Mouse (Mus musculus): ENCODE measurements around the gene Hmga1. TPM values are rescaled to one million over a fixed set of nuclear protein-coding genes. Genes with fewer than 3 reads are reported as not detected.

Gene Hmga1
- total and polyA plus RNA-seq, 2 experiments, result 5.7 to 21.4 TPM

DNA sequence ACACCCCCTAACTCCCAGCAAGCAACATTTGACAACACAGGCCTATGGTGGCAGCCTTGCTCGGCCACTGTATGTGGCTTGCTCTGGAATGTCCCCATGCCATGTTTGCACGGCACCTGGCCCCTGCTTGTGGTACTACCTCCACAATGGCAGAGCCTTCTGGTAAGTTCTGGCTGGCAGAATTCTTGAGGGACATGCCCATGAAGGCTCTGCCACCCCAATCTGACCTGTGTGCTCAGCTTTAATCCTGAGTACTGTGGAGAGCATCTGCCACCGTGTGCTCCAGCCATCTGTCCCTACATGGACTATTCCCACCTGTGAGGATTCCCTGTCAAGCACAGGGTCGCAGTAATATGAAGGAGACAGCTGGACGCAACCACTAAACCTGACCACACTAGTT, 44.6 kb downstream of the Hmga1 start:
- H3K27ac ChIP-seq (replicated peaks; ENCODE audit: insufficient read depth, low read depth, low read length), result no peak overlapping the region
- peaks cover 51% of the 10 kb centered on the region for H3K79me2 ChIP-seq (ENCODE audit: control insufficient read depth, insufficient read depth, low read length)
- H3K4me1 ChIP-seq (ENCODE audit: control insufficient read depth, insufficient read depth, low read length), result no peaks in the 10 kb centered on the region
- no peak overlapping the region for H3K4me3 ChIP-seq (ENCODE audit: insufficient read depth, low read depth, low read length)
- no peak overlapping the region for H3K9ac ChIP-seq (ENCODE audit: low read depth, low read length)
- no peaks in the 10 kb centered on the region for H3K27me3 ChIP-seq (ENCODE audit: control insufficient read depth, insufficient read depth, low read length)
- TF ChIP-seq POLR2A (IDR thresholded peaks at IDR 0.05; ENCODE audit: extremely low read depth, insufficient read depth, low read length) (no peak), CTCF (IDR thresholded peaks at IDR 0.05; ENCODE audit: low read depth, low read length) (no peak)
- 71% methylated on average over 5 of the region's 5 CpGs for WGBS
- H3K36me3 ChIP-seq (ENCODE audit: control insufficient read depth, insufficient read depth, low read length), result no peaks in the 10 kb centered on the region
- no peak for DNase-seq (ENCODE audit: extremely low read depth, low read depth, low spot score)

DNA sequence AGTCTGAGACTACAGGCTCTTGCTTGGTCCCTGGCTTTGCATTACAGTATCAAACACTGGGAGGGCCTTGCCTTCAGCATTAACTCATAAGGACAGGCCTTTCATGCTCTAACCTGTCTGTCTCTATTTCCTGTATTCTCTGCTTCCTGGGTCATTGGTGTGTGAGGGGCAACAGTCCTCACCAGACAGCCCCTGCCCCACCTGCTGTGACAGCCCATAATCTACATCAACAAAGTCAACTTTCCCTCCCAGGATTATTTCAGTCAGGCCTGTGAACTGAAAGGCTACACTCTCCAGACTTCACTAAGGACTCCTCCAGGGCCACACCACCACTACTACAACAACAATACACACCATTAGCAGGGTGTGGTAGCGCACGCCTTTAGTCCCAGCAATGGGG, 46.7 kb downstream of the Hmga1 start:
- H3K27me3 ChIP-seq (ENCODE audit: control insufficient read depth, insufficient read depth, low read length), result no peaks in the 10 kb centered on the region
- TF ChIP-seq POLR2A (IDR thresholded peaks at IDR 0.05; ENCODE audit: extremely low read depth, insufficient read depth, low read length) (no peak), CTCF (IDR thresholded peaks at IDR 0.05; ENCODE audit: low read depth, low read length) (no peak)
- H3K9ac ChIP-seq (ENCODE audit: low read depth, low read length), result no peak overlapping the region

DNA sequence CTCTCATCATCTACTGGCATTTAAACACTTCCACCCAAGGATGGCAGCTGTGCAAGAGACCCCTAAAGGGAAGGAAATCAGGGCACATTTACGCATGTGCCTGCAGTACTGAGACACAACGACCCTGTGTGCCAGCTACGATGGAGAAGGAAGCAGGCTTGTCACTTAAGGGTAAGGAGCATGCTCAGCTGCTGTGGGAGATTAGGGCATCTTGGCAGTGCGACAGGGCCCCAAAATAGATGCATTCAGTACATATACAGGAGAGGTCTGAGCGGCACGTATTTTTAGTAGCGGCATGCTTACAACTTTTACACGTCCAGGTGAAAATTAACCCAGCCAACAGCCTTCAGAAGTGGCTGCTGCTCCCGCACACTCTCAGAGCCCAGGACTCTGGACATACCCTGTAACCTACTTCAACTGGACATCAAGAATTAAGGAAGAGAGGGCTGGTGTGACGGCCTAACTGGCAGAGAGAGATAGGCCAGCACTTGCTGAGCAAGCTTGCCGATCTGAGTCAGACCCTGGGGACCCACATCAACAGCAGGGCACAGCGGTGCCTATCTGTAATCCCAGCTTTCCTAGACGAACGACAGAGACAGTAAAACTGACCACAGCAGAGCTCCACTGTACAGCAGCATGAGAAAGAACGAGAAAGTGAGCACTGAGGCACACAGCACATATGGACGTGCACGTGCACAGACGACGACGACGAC, 47.4 kb downstream of the Hmga1 start:
- H3K27ac ChIP-seq (replicated peaks; ENCODE audit: insufficient read depth, low read depth, low read length), result no peak overlapping the region
- H3K4me1 ChIP-seq (ENCODE audit: control insufficient read depth, insufficient read depth, low read length), result no peaks in the 10 kb centered on the region
- no peak overlapping the region for H3K4me3 ChIP-seq (ENCODE audit: insufficient read depth, low read depth, low read length)
- H3K79me2 ChIP-seq (ENCODE audit: control insufficient read depth, insufficient read depth, low read length), result peaks cover 62% of the 10 kb centered on the region
- WGBS, result 81% methylated on average over 21 of the region's 21 CpGs
- TF ChIP-seq CTCF (IDR thresholded peaks at IDR 0.05; ENCODE audit: low read depth, low read length) (no peak), POLR2A (IDR thresholded peaks at IDR 0.05; ENCODE audit: extremely low read depth, insufficient read depth, low read length) (no peak)
- no peaks in the 10 kb centered on the region for H3K27me3 ChIP-seq (ENCODE audit: control insufficient read depth, insufficient read depth, low read length)
- no peak overlapping the region for H3K9ac ChIP-seq (ENCODE audit: low read depth, low read length)
- no peaks in the 10 kb centered on the region for H3K36me3 ChIP-seq (ENCODE audit: control insufficient read depth, insufficient read depth, low read length)
- DNase-seq (ENCODE audit: extremely low read depth, low read depth, low spot score), result no peak

More for the DNA sequence above, 46.7 kb downstream of the Hmga1 start:
- H3K4me1 ChIP-seq (ENCODE audit: control insufficient read depth, insufficient read depth, low read length), result no peaks in the 10 kb centered on the region
- WGBS, result 98% methylated on average over 2 of the region's 2 CpGs
- H3K36me3 ChIP-seq (ENCODE audit: control insufficient read depth, insufficient read depth, low read length), result no peaks in the 10 kb centered on the region
- H3K27ac ChIP-seq (replicated peaks; ENCODE audit: insufficient read depth, low read depth, low read length), result no peak overlapping the region
- no peak overlapping the region for H3K4me3 ChIP-seq (ENCODE audit: insufficient read depth, low read depth, low read length)
- DNase-seq (ENCODE audit: extremely low read depth, low read depth, low spot score), result no peak
- peaks cover 58% of the 10 kb centered on the region for H3K79me2 ChIP-seq (ENCODE audit: control insufficient read depth, insufficient read depth, low read length)

DNA sequence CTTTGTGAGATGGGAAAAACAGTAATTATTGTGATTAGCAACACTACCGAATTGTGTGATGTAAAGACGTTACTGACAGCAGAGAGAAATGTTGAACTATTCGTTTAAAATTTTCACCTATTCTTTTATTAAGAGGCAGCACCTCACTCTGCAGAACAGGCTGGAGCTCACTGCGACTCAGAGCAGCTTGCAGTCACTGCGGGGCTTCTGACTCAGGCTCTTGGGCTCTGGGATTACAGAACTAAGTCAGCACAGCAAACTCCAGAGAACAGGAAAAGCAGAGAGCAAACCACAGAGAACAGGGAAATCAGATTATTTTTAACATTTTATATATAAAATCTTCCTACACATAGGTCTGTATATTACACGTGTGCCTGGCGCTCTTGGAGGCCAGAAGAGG, 53.3 kb downstream of the Hmga1 start:
- Histone ChIP-seq H3K36me3 (ENCODE audit: control insufficient read depth, insufficient read depth, low read length) (no peaks in the 10 kb centered on the region), H3K27ac (replicated peaks; ENCODE audit: insufficient read depth, low read depth, low read length) (no peak overlapping the region), H3K79me2 (ENCODE audit: control insufficient read depth, insufficient read depth, low read length) (peaks cover 65% of the 10 kb centered on the region), H3K9ac (ENCODE audit: low read depth, low read length) (no peak overlapping the region), H3K4me3 (ENCODE audit: insufficient read depth, low read depth, low read length) (no peak overlapping the region), H3K4me1 (ENCODE audit: control insufficient read depth, insufficient read depth, low read length) (peaks cover 8% of the 10 kb centered on the region), H3K27me3 (ENCODE audit: control insufficient read depth, insufficient read depth, low read length) (no peaks in the 10 kb centered on the region)
- TF ChIP-seq CTCF (IDR thresholded peaks at IDR 0.05; ENCODE audit: low read depth, low read length) (no peak), POLR2A (IDR thresholded peaks at IDR 0.05; ENCODE audit: extremely low read depth, insufficient read depth, low read length) (no peak)
- 94% methylated on average over 7 of the region's 7 CpGs for WGBS
- DNase-seq (ENCODE audit: extremely low read depth, low read depth, low spot score), result no peak

DNA sequence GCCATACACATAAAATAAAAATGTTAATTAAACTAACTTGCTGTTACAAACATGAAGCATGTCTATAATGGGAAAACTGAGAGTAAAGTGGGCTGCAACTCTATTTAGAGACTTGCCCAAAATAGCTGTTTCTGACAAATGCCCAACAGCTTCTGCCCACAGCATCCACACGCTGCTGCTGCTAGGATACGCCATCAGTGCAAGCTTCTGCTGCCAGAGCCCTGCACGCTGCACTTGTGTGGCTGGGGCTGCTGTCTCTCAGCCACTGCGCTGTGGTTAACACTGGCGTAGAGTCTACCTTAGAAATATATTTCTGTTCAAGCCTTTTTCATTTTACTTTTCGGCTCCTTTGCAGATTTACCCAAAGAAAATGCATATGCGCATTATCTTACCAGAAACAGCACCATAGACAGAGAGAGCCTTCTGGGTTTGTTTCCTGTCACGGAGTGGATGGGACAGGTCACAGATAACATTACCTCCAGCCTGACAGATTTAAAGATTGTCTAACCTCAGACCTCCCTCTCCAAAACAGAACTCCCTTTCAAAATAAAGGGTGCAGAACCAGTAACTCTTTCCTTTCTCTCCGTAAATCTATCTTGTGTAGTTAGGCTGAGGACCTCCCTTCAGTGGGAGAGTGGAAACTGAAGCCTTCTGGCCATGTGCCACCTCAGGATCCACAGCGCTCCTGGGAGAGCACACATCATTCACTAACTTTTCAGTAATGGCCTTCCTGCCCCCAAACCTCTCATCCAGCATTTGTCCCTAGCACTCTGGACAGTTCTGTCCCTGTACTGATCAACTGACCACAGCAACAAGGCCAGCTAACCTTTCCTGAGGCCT, 54.6 kb downstream of the Hmga1 start:
- no peaks in the 10 kb centered on the region for H3K27me3 ChIP-seq (ENCODE audit: control insufficient read depth, insufficient read depth, low read length)
- H3K4me1 ChIP-seq (ENCODE audit: control insufficient read depth, insufficient read depth, low read length), result peaks cover 8% of the 10 kb centered on the region
- peaks cover 70% of the 10 kb centered on the region for H3K79me2 ChIP-seq (ENCODE audit: control insufficient read depth, insufficient read depth, low read length)
- no peak for TF ChIP-seq CTCF (IDR thresholded peaks at IDR 0.05; ENCODE audit: low read depth, low read length)
- no peak for TF ChIP-seq POLR2A (IDR thresholded peaks at IDR 0.05; ENCODE audit: extremely low read depth, insufficient read depth, low read length)
- H3K36me3 ChIP-seq (ENCODE audit: control insufficient read depth, insufficient read depth, low read length), result no peaks in the 10 kb centered on the region
- 83% methylated on average over 10 of the region's 10 CpGs for WGBS
- no peak overlapping the region for H3K27ac ChIP-seq (replicated peaks; ENCODE audit: insufficient read depth, low read depth, low read length)
- DNase-seq (ENCODE audit: extremely low read depth, low read depth, low spot score), result no peak
- no peak overlapping the region for H3K4me3 ChIP-seq (ENCODE audit: insufficient read depth, low read depth, low read length)
- no peak overlapping the region for H3K9ac ChIP-seq (ENCODE audit: low read depth, low read length)

DNA sequence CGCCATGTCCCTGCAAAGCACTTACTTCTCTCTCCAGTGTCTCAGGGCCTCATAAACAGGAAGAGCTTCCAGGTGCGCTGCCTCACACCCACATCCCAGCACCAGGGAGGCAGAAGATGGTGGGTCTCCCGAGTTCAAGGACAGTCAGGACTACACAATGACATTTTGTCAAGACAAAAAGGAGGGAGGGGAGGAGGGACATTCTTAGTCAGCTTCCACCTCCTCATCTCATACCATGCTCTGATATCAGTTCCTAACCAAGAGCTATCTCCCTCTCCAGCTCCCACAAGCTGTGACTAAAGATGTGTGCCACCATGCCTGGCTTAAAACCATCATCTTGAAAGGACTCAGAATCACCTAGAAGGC, 55.2 kb downstream of the Hmga1 start:
- no peaks in the 10 kb centered on the region for H3K27me3 ChIP-seq (ENCODE audit: control insufficient read depth, insufficient read depth, low read length)
- no peak for DNase-seq (ENCODE audit: extremely low read depth, low read depth, low spot score)
- no peaks in the 10 kb centered on the region for H3K36me3 ChIP-seq (ENCODE audit: control insufficient read depth, insufficient read depth, low read length)
- no peak overlapping the region for H3K4me3 ChIP-seq (ENCODE audit: insufficient read depth, low read depth, low read length)
- H3K79me2 ChIP-seq (ENCODE audit: control insufficient read depth, insufficient read depth, low read length), result peaks cover 68% of the 10 kb centered on the region
- WGBS, result 65% methylated on average over 3 of the region's 3 CpGs
- H3K9ac ChIP-seq (ENCODE audit: low read depth, low read length), result no peak overlapping the region
- H3K27ac ChIP-seq (replicated peaks; ENCODE audit: insufficient read depth, low read depth, low read length), result no peak overlapping the region
- peaks cover 8% of the 10 kb centered on the region for H3K4me1 ChIP-seq (ENCODE audit: control insufficient read depth, insufficient read depth, low read length)
- TF ChIP-seq CTCF (IDR thresholded peaks at IDR 0.05; ENCODE audit: low read depth, low read length) (no peak), POLR2A (IDR thresholded peaks at IDR 0.05; ENCODE audit: extremely low read depth, insufficient read depth, low read length) (no peak)
